Mouse (Mus musculus): Measurements from ENCODE around the gene Cited2. TPM values are rescaled to one million over a fixed set of nuclear protein-coding genes. Genes with fewer than 3 reads are reported as not detected.

Cited2 gene
- 10 to 100 TPM; 27.9 to 31.6 (median 29.2) TPM for total RNA-seq (2022)

DNA sequence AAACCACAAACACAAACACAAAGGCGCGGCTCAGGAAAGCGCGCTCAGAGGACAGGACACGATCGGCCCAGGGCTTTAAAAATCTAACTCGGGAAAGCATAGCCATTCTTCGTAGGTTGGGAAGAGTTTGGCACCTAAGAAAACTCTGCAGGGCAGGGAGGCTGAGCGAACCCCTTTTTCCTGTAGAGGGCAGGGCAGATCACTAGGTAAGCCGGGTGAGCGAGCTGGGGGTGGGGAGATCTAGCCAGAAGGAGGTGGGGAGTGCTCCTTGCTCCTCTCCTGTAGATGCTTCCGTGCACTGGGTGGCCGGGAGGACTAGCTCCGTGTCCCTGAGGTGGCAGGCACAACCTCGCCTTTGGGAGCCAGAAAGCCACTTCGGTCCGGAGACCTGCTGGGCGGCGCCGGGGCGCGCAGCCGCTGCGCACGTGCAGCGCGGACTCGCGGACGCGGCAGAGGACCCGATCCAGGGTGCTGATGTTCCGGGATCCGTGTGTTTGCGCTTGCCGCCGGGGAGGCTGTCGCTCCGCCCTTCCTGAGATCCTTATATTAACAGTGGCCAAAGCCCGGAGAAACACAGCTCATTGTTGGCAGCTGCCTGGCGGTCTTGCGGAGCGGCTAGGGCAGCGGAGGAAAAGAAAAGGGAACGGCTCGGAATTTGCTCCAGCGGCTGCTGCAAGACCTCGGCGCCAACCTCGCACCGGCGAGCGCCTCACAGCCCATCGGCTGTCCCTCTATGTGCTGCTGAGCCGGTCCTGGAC lies at the start of gene Cited2:
TSS of gene Cited2 (plus strand) at position 566 of the 758 bp plus-strand sequence.
- DNase-seq (ENCODE audit: low spot score in 2 of 2): peak; percentile 90 to 98

DNA sequence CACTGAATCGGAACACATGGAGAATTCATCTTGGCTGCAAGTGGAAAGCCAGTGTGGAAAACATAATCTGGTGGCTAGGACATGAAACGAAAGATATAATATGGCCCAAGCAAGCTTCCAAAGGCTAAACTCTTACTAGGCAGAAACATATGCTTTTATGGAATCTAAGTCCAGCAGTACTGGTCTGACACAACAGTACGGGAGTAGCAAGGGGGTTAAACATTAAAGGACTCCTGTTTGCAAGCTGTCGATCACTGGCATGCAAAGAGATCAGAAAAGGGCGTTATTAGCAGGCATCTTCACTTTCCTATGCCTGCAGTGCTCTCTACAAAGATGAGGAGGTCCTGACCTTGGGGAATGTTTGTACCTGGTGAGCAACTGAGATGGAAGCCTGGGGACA lies 48.6 kb upstream of the Cited2 start:
- no peak for DNase-seq (ENCODE audit: low spot score in 2 of 2)

DNA sequence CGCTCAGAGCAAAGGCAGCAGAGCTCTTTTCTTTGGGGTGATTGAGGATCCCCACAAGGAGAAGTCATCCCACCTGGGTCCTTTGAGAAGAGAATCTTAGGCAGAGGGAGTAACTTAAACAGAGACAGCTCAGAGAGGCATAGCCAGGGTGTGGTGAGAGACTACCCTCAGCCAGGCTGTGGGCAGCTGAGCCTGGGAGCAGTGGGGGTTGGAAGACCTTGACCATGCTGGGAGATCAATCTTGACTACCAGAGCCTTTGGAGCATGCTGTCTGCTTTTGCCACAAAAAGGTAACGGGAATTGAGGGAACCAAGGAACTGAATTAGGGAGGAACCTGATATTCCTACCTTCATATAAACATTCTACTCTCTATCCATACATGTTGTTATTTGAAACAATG lies 48.1 kb upstream of the Cited2 start:
- no peak for DNase-seq (ENCODE audit: low spot score in 2 of 2)

DNA sequence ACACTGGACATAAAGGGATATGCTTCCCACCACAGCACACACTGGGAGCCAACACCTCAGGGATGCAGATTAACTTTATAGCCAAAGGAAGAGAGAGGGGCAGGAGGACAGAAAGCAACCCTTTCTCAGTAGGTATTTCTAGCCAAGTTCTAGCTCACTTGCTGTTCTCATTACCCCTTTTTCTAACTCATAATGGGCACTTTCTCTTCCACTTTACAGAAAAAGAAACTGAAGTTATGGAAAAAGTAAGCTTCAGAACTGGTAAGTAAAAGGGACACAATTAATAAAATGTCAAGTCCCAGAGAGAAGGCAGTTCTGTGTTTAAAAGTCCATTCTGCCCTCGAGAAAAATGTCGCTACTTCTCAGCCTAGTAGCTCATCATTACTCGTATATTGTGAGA lies 46.6 kb upstream of the Cited2 start:
- DNase-seq (ENCODE audit: low spot score in 2 of 2): no peak

DNA sequence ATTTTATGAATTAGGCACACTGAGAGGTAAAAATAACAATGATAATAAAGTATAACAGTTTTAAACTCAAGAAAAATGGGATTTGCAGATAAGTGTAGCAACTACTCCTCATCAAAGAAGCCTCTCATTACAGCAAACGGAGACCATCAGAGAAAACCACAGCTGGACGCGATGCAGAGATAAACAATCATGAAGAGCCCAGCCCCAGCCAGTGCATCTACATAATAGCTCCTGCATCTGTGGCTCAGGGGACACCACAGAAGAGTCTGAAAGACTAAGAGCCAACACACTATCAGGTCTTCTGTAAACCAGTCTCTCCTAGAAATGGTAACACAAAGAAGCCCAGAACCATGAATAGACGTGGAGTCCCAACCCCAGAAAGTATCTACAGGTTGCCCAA lies 45.7 kb upstream of the Cited2 start:
- DNase-seq (ENCODE audit: low spot score in 2 of 2): no peak

DNA sequence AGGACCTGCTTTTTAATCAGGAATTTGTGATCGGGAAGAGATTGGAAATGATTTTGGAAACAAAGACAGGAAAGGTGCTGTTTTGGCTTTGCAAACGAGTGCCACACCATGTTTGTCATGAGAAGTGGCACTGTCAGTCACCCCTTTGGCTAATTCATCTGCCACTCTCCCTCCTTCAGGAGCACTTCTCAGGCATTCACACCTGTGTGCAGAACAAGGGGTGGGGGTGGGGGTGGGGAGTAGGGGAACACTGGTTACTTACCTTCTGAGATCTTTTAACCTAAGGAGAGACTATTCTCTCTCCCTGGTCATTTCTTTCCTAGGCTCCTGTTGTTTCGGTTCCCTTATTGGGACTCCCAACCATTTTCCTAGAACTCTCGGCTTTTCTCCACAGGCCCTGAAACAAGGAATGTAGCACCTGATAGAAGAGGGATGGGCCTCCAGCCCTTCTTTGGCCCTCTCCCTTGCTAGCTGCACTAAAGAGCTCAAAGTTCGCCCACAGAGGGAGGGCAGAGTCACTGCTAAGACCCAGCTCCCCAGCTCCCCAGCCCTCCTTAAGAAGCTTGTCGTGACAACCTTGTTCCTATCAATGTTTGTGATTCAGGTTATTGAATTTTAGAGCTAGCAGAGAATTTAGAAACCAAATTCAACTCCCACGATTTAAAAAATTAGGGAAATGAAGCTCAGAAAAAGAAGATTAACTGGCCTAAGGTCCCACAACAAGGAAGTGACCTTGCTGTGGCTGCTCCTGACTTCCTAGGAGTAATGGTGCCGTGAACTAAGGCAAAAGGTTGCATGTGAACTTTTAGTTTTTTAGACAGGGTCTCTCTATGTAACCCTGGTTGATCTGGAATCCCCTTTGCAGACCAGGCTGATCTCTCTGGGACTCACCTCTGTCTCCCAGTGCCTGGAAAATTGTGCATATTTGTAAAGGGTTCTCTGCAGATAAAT lies 42.3 kb upstream of the Cited2 start:
- DNase-seq (ENCODE audit: low spot score in 2 of 2): no peak

DNA sequence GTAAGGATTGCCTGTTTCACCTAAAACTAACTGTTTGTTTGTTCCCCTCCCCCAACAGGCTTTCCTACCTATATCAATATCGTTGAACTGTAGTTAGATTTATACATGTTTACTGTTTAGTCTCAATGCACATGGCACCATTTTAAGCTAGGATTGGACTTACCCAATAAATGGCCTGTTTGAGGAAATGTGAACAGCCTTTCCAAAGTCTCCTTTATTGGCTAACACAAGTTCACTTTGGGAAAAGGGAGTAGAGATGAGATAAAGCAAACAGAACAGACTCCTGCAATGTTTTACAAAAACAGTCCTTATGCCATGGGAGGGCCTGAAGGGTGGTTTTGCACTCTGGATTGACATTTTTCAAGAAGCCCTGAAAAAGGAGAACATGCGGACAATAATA lies 41.6 kb upstream of the Cited2 start:
- no peak for DNase-seq (ENCODE audit: low spot score in 2 of 2)

DNA sequence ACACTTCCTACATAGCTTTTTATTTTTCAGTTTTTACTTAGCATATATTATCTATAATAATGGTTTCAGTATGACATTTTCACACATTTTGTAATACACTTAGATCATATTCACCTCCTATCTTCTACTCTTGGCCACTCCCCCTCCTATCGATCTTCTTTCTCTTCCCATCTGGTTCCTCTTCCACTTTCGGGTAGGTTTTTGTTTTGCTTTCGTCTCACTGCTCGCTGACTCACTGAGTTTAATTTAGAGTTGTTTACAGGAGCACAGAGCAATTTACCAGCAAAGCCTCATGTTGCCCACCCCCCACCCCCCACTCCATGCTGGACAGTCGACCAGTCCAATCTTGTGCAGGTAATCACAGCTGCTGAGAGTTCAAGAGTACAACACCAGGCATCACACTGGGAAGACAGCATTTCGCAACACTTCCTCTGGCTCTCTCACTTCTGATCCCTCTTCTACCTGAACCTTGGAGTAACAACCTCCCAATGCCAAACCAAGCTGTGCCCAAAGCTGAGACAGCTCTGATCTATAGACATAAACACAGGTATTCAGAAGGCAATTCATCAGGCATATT lies 39.1 kb upstream of the Cited2 start:
- no peak for DNase-seq (ENCODE audit: low spot score in 2 of 2)

DNA sequence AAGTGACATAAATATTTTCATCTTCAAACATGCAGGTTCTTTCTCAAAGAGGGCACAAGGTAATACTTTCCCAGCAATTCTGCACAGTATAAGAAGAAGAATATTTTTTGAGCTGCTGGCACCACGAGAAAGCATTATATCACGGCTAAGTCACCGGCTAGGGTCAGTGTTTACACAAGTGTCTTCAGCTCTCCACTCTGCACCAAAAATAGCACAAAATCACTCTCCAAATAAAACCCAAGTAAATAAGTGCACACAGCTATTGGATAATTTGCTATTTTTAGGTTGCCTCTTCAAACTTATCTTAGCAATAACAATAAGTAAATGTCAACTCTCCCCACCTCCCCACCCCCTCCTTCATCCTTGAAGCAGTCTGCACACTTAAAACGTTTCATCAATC lies 33.2 kb upstream of the Cited2 start:
- no peak for DNase-seq (ENCODE audit: low spot score in 2 of 2)

DNA sequence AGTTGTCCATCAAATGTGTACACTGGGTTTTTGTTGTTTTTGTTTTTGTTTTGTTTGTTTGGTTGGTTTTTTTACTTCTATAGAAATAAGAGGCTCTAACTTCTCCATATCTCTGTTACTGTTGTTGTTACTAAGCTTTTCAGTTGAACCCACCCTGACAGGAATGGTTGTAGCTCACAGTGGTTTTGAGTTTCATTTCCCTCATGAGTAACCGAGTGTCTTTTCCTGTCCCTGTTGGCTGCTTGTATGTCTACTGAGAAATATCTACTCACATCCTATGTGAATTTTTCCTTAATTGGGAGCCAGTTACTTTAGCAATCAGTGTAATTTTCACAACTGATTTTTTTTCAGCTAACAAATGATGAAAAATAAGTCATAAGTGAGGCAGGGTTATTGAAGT lies 31.3 kb upstream of the Cited2 start:
- DNase-seq (ENCODE audit: low spot score in 2 of 2): no peak

DNA sequence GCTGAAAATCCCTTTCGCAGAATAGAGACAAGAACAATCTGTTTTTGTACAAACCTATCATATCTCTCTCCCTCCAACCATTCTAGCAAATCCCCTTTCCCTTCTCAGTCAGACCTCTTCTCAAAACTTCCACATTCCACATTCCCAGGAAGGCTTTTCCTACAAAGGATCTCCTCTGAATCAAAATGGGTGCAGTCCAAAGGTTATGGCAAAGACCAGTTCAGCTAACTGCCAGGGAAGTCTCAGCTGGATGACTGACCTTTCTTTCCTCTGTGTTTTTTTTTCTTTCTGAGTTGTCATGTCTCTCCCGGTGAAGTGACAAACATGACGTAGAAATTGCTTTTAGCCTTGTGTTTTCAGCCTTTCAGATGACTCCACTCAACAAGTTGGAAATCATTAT lies 27.2 kb upstream of the Cited2 start:
- DNase-seq (ENCODE audit: low spot score in 2 of 2): no peak

DNA sequence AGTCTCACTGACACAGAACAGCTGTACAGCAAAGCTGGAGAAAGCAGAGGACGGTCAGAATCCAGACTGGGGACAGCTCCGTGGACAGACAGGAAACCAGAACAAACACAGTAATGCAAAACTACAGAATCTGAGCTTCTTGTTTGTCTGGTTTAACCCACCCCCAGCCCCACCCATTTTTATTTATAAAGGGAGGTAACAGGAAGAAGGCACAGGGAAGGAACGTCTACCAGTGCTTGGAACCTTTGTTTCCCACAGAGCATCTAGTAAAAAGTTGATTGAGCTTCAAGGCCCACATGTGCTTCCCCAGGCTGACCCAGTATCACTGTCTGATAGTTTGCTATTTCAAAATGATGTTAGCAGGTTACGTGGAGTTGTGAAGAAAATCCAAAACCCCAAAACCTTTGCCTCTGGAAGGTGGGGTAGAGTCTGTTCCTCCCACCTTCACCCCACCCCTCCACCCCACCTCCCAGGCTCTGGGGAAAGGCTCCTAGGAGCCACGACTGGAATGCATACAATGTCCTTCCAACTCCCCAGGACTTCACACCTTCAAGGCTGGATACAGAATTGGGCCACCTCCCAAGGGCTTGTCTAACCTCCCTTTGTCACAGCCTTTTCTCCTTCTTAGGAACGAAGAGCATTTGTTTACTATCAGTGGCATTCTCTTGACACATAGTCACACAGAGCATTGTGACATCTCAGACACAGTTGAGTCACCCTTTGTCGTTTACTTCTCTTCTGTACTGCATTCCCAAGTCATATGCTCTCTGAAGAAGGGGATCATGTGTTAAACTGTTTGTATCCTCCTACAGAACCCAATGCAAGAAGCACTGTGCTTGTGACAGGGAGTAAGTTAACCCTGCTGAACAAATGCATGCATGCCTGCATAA lies 25.4 kb upstream of the Cited2 start:
- DNase-seq (ENCODE audit: low spot score in 2 of 2): no peak

DNA sequence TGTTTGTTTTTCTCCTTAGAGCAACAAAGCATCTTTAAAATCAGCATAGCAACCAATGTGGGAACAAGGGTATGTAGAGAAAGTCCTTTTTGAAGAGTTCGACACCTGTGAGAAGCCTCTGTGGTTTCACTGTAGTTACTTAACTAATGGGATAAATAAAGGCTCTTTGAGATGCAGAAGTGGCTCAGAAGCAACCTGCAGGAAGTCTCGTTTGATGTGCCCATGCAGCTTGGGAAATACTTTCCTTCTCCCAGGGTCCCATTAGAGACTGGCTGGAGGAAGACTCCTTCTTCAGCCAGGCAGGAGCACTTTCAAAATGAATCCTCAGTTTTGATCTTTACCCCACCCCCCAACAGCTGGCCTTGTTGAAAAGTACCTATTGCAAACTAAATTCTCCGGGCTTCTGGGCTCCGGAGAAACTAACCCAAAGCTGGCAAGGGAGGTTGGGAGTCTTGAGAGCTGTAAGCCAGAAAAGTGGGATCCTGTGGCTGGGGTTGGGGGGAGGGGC lies 17.5 kb upstream of the Cited2 start:
- DNase-seq (ENCODE audit: low spot score in 2 of 2): no peak

DNA sequence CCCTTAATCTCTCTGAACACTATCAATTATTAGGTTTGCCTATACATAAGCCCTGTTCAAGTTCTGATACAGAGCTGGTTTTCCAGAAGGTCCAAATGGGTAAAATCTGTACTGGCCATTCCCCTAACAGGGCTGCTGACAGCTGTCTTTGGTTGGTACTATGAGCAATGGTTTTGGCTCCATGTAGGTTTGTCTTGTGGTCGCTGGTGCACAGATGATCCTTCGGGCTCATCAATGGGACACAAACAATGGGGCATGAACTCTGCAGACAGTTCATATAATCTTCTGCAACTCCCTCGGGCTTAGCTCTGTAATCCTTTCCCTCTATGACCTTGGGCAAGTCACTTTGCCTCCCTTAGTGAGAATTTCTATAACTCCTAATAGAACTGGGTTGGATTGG lies 12.3 kb upstream of the Cited2 start:
- DNase-seq (ENCODE audit: low spot score in 2 of 2): no peak

DNA sequence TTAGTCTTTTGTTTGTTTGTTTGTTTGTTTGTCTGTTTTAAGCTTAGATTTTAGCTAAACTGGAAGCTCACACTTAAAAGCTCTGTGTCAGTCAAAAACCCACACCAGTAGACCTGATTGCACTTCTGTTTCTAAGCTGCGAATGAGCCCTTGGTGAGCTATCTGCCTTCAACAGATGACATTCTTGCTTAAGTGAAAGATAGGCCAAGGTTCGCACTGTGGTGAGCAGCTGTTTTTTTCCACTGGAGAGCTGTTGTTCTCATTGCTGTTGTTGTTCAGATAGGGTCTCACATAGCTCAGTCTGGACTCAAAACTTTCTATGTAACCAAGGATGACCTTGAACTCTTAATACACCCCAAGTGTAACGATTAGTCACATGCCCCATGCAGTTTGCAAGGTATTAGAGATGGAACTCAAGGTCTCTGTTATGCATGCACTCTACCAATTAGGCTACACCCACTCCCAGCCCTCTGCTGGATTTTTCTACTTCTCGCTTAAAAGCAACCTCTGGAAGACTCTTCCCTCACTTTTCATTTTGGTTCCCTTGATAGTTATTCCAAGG lies 3.9 kb upstream of the Cited2 start:
- no peak for DNase-seq (ENCODE audit: low spot score in 2 of 2)

DNA sequence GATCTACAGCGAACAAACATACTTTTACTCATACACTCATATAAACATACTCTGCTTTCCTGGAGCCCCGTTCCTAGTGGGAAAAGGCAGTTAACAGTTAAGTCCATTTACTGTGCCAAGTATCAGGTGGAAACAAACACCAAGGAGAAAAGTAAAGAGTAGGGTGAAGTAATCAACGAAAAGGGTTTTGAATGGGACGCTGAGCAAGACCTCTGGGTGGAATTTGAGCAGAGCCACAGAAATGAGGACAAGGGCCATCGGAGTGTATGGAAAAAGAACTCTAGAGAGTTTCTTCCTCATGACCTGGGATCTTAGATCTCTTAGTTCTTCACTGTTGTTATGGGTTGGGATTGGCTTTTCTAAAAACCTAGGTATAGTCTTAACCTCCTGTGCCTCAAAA lies 3.4 kb upstream of the Cited2 start:
- no peak for DNase-seq (ENCODE audit: low spot score in 2 of 2)

DNA sequence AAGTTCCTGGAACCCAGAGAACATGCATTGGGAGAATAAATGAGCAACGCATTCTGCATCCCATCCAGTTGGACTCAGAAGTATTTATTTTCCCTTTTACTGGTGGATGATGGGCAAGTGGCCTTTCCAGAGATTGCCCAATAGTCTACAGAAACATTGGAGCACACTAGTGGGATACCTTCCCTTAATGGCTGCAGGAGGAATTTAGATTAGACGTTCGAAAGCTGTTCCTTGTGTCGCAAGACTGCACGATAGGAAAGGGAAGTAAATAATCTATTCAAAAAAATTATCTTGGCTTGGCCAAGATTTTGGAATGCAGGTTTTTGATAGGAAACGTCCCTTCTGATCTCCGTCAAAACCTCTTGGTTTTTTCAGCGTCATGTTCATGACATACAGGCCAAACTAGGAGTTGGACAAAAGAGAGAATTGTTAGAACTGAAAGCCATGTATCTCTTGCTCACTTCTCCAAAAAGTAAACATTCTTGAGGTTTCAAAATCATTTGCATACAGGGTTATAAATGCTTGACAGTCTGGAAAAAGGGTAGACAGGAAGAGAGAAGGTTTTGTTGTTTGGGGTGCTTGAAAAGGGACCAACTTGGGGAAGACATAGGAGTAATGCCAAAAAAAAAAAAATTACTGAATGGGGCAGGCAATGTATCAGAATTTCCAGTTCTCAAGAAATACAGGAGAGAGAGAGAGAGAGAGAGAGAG lies 2.0 kb upstream of the Cited2 start:
- DNase-seq (ENCODE audit: low spot score in 2 of 2): no peak

DNA sequence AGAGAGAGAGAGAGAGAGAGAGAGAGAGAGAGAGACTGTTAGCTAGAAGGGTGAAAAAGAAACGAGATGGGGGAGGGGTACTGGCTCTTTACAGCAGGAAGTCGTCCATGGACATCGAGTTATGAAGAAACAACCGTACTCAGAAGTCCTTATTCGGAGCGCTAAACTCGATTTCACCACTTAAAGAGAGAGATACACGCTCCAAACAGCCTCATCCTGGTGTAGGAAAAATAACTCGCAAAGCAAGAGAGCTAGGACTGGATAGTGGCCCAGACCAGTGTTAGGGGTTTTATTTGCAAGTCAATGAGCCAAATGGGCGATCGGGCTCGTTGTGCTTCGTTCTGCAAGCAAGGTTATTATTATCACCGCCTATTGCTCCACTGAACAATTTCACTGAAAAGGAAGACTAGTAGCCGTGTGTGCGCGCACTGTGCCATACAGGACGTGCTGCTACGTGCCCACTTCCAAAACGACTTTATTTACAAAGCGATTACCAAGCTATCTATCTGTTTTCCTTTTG lies 1.4 kb upstream of the Cited2 start:
- no peak for DNase-seq (ENCODE audit: low spot score in 2 of 2)

DNA sequence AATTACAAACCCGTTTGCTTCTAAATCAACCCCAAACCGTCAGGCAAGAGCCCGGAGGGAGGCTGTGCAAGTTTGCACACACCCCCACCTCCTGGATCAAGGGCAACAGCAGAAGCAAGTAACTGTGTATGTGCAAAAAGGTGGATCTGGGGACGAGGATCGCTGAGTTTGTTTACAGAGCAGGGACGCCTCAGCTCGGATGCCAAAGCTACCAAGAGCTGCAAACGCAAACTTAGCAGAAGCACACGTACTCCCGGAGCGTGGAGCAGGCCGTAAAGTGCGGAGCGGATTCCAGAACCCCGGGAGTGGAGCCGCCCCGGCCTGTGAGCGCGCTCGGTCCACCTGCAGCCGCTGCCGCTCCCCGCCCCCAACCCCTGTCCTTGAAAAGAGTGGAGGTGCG lies 860 bp upstream of the Cited2 start:
- DNase-seq (ENCODE audit: low spot score in 2 of 2): peak; percentile 90 to 95

DNA sequence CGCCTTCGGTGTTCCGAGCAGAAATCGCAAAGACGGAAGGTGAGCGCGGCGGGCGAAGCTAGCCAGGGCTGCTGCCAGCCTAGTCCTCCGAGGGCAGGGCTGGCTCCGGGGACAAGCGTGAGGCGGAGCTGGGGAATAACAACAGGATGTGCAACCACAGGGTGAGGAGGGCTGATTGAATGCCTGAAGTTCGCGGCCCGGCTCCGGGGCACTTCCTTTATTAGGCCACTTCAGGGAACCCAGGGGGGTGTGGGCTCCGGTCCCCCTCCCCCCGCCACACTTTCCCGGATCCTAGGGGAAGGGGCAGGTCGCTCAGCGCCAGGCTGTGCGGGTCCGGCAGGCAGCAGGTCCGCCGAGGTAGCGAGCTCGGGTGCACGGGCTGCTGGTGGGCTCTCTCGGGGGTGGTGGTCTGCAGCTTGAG lies 413 bp downstream of the Cited2 start:
- DNase-seq (ENCODE audit: low spot score in 2 of 2): no peak

Data from layer of hippocampus, adult 8-10 months (tissue).